Mouse (Mus musculus): ENCODE measurements around the gene Tmsb15a. TPM values are rescaled to one million over a fixed set of nuclear protein-coding genes. Genes with fewer than 3 reads are reported as not detected.
"Not testable (repeated sequence)": the region's sequence is repeated elsewhere in the genome, so short reads cannot be mapped to it uniquely, and the experiment has no call there.

The Tmsb15a gene
- 0.25 TPM for polyA plus RNA-seq (2012; fragmentation: generic; extraction: Trizol)

DNA sequence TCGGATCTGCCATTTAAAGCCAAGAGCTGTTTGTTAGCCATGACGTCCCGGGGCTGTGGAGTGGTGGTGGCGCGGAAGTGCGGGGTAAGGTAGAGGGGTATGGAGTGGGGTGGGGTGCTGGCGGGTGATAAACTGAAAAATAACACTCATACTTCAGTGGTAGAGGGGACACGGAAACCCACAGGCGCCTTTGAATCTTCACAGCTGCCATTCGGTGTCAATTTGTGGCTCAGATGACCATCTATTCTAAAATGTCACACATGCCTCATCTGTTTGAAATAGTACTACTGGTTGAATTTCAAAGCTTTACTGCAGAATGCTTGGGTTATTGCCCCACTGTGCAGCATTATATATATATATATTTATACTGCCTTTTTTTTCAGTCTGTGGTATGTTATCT, at the start of gene Tmsb15a:
Tmsb15a (minus strand) TSS at position 101 of the 400 bp plus-strand sequence.
- Histone ChIP-seq H3K4me3 (no peak within 1 kb of the TSS), H3K4me2 (ENCODE audit: low read depth) (no peak within 1 kb of the TSS), H3K36me3 (ENCODE audit: control insufficient read depth, insufficient read depth) (no peaks in the 10 kb centered on the region), H3ac (ENCODE audit: control insufficient read depth, insufficient read length) (no peak within 1 kb of the TSS), H3K79me2 (ENCODE audit: control insufficient read depth, insufficient read depth) (no peaks in the 10 kb centered on the region), H3K27me3 (ENCODE audit: control insufficient read depth, insufficient read depth, insufficient read length) (no peaks in the 10 kb centered on the region)
- TF ChIP-seq USF1 (IDR thresholded peaks at IDR 0.05; ENCODE audit: low read depth): no peak
- no peak for TF ChIP-seq TCF12 (IDR thresholded peaks at IDR 0.05; ENCODE audit: insufficient read depth, poor library complexity, severe bottlenecking)
- TF ChIP-seq MYOD1 (IDR thresholded peaks at IDR 0.05; ENCODE audit: control insufficient read depth in 1 of 3, insufficient read length in 2 of 3, low read depth in 2 of 3): no peak
- no peak for TF ChIP-seq REST (IDR thresholded peaks at IDR 0.05; ENCODE audit: insufficient read depth, insufficient read length)
- TF ChIP-seq E2F4 (IDR thresholded peaks at IDR 0.05; ENCODE audit: insufficient read depth): no peak

DNA sequence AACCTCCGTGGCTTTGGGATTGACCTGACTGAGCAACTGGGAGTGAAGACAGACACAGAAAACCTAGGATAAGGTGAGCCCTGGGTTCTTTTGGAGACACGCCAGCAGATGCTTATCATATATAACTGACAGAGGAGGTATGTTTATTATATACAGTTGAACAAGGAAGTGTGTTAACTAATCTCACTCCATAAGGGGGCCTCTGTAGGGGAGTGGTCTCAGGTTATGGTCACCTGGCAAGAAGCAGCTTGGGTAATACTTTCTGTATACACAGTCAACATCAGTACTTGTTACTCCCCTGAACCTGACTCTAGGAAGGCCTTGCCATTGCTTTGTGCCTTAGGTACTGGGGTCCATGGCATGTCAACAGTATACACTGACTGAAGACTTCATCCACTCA, 43.5 kb upstream of the Tmsb15a start:
- H3K4me2 ChIP-seq (ENCODE audit: low read depth): no peak overlapping the region
- TF ChIP-seq POLR2A (IDR thresholded peaks at IDR 0.05; ENCODE audit: insufficient read length, low read depth) (no peak), REST (IDR thresholded peaks at IDR 0.05; ENCODE audit: insufficient read depth, insufficient read length) (no peak), POLR2AphosphoS2 (IDR thresholded peaks at IDR 0.05; ENCODE audit: insufficient read length, low read depth) (no peak), SRF (IDR thresholded peaks at IDR 0.05; ENCODE audit: control insufficient read depth, insufficient read length, low read depth) (no peak), E2F4 (IDR thresholded peaks at IDR 0.05; ENCODE audit: insufficient read depth) (no peak), CEBPB (IDR thresholded peaks at IDR 0.05; ENCODE audit: insufficient read depth, poor library complexity, severe bottlenecking) (no peak), MYOG (IDR thresholded peaks at IDR 0.05; ENCODE audit: control insufficient read depth in 1 of 3, insufficient read depth in 1 of 3, insufficient read length in 2 of 3, low read depth in 2 of 3) (no peak), TCF3 (IDR thresholded peaks at IDR 0.05; ENCODE audit: insufficient read length, low read depth) (no peak), TCF12 (IDR thresholded peaks at IDR 0.05; ENCODE audit: insufficient read depth, poor library complexity, severe bottlenecking) (no peak), USF1 (IDR thresholded peaks at IDR 0.05; ENCODE audit: low read depth) (no peak), MYOD1 (IDR thresholded peaks at IDR 0.05; ENCODE audit: control insufficient read depth in 1 of 3, insufficient read length in 2 of 3, low read depth in 2 of 3) (no peak), MAX (IDR thresholded peaks at IDR 0.05; ENCODE audit: low read depth) (no peak)
- no peaks in the 10 kb centered on the region for H3K79me2 ChIP-seq (ENCODE audit: control insufficient read depth, insufficient read depth)
- H3ac ChIP-seq (ENCODE audit: control insufficient read depth, insufficient read length): no peak overlapping the region
- H3K4me3 ChIP-seq: no peak overlapping the region
- no peaks in the 10 kb centered on the region for H3K36me3 ChIP-seq (ENCODE audit: control insufficient read depth, insufficient read depth)
- H3K27me3 ChIP-seq (ENCODE audit: control insufficient read depth, insufficient read depth, insufficient read length): no peaks in the 10 kb centered on the region

DNA sequence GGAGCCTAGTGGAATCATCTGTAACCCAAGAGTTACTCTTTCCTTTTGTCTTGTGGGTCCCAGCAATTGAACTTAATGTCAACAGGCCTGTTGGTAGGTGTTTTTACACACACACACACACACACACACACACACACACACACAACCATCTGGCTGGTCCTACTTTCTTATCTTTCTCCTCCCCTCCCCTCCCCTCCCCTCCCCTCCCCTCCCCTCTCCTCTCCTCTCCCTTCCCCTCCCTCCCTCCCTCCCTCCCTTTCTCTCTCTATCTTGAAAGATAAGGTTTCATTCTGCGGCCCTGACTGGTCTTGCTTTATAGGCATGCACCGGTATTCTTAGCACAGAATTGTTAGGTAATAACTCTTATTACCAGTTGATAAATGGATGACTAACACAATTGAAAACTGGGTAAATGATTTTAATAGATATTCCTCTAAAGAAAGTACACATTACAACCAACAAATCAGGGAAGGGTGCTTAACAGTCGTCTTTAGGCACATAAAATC, 43.0 kb upstream of the Tmsb15a start:
- H3K27me3 ChIP-seq (ENCODE audit: control insufficient read depth, insufficient read depth, insufficient read length): no peaks in the 10 kb centered on the region
- H3K4me2 ChIP-seq (ENCODE audit: low read depth): no peak overlapping the region
- H3K79me2 ChIP-seq (ENCODE audit: control insufficient read depth, insufficient read depth): no peaks in the 10 kb centered on the region
- H3K36me3 ChIP-seq (ENCODE audit: control insufficient read depth, insufficient read depth): peaks cover 1% of the 10 kb centered on the region
- TF ChIP-seq REST (IDR thresholded peaks at IDR 0.05; ENCODE audit: insufficient read depth, insufficient read length) (no peak), SRF (IDR thresholded peaks at IDR 0.05; ENCODE audit: control insufficient read depth, insufficient read length, low read depth) (no peak), MAX (IDR thresholded peaks at IDR 0.05; ENCODE audit: low read depth) (no peak), CEBPB (IDR thresholded peaks at IDR 0.05; ENCODE audit: insufficient read depth, poor library complexity, severe bottlenecking) (no peak), USF1 (IDR thresholded peaks at IDR 0.05; ENCODE audit: low read depth) (no peak), POLR2AphosphoS2 (IDR thresholded peaks at IDR 0.05; ENCODE audit: insufficient read length, low read depth) (no peak), MYOG (IDR thresholded peaks at IDR 0.05; ENCODE audit: control insufficient read depth in 1 of 3, insufficient read depth in 1 of 3, insufficient read length in 2 of 3, low read depth in 2 of 3) (no peak), TCF3 (IDR thresholded peaks at IDR 0.05; ENCODE audit: insufficient read length, low read depth) (no peak)
- H3ac ChIP-seq (ENCODE audit: control insufficient read depth, insufficient read length): no peak overlapping the region
- no peak overlapping the region for H3K4me3 ChIP-seq

DNA sequence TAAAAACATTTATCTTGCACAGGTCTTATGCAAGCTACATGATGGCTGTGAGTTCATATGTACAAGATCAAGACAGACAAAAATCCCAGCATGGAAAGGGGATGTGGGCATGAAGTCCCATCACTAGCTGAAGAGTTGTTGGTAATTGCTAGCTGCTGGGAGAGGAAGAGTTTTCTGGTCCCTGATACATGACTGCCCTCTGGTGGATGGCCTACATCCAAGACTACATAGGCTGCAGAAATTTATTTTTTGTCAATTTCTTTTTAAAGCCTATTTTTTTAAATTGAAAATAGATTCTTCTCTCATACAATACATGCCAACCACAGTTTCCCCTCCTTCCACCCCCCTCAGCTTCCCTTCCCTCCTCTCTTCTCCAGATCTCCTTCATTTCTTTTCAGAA, 36.6 kb upstream of the Tmsb15a start:
- Histone ChIP-seq H3K27me3 (ENCODE audit: control insufficient read depth, insufficient read depth, insufficient read length) (no peaks in the 10 kb centered on the region), H3K4me2 (ENCODE audit: low read depth) (no peak overlapping the region), H3ac (ENCODE audit: control insufficient read depth, insufficient read length) (no peak overlapping the region), H3K4me3 (no peak overlapping the region), H3K36me3 (ENCODE audit: control insufficient read depth, insufficient read depth) (peaks cover 5% of the 10 kb centered on the region), H3K79me2 (ENCODE audit: control insufficient read depth, insufficient read depth) (no peaks in the 10 kb centered on the region)
- TF ChIP-seq MYOG (IDR thresholded peaks at IDR 0.05; ENCODE audit: control insufficient read depth in 1 of 3, insufficient read depth in 1 of 3, insufficient read length in 2 of 3, low read depth in 2 of 3) (no peak), USF1 (IDR thresholded peaks at IDR 0.05; ENCODE audit: low read depth) (no peak), SRF (IDR thresholded peaks at IDR 0.05; ENCODE audit: control insufficient read depth, insufficient read length, low read depth) (no peak), TCF3 (IDR thresholded peaks at IDR 0.05; ENCODE audit: insufficient read length, low read depth) (no peak), MYOD1 (IDR thresholded peaks at IDR 0.05; ENCODE audit: control insufficient read depth in 1 of 3, insufficient read length in 2 of 3, low read depth in 2 of 3) (no peak), MAX (IDR thresholded peaks at IDR 0.05; ENCODE audit: low read depth) (no peak), CEBPB (IDR thresholded peaks at IDR 0.05; ENCODE audit: insufficient read depth, poor library complexity, severe bottlenecking) (no peak)

DNA sequence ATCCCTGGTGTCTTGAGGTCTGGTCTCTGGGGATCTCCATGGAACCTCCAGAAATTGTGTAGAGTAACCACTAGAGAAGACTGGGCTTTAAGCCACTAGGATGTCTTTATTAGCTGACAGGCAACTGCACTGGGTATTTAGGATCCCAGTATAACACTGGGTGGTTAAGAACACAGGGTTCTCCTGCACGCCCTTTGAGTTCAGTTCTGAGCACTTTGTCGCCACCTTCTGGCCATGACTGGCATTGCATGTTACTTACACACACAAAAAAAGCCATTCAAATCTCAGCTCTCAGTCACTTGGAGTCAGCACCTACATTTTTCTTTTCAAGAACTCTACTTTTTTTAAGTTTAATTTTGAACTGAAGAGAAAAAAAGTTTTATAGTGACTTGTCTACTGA, 27.8 kb upstream of the Tmsb15a start:
- Histone ChIP-seq H3K36me3 (ENCODE audit: control insufficient read depth, insufficient read depth) (peaks cover 5% of the 10 kb centered on the region), H3K79me2 (ENCODE audit: control insufficient read depth, insufficient read depth) (no peaks in the 10 kb centered on the region), H3K27me3 (ENCODE audit: control insufficient read depth, insufficient read depth, insufficient read length) (no peaks in the 10 kb centered on the region), H3K4me3 (no peak overlapping the region), H3ac (ENCODE audit: control insufficient read depth, insufficient read length) (no peak overlapping the region), H3K4me2 (ENCODE audit: low read depth) (no peak overlapping the region)
- no peak for TF ChIP-seq MAX (IDR thresholded peaks at IDR 0.05; ENCODE audit: low read depth)
- TF ChIP-seq CEBPB (IDR thresholded peaks at IDR 0.05; ENCODE audit: insufficient read depth, poor library complexity, severe bottlenecking): no peak
- TF ChIP-seq MYOG (IDR thresholded peaks at IDR 0.05; ENCODE audit: control insufficient read depth in 1 of 3, insufficient read depth in 1 of 3, insufficient read length in 2 of 3, low read depth in 2 of 3): no peak
- TF ChIP-seq REST (IDR thresholded peaks at IDR 0.05; ENCODE audit: insufficient read depth, insufficient read length): no peak
- no peak for TF ChIP-seq MYOD1 (IDR thresholded peaks at IDR 0.05; ENCODE audit: control insufficient read depth in 1 of 3, insufficient read length in 2 of 3, low read depth in 2 of 3)
- no peak for TF ChIP-seq SRF (IDR thresholded peaks at IDR 0.05; ENCODE audit: control insufficient read depth, insufficient read length, low read depth)
- no peak for TF ChIP-seq POLR2A (IDR thresholded peaks at IDR 0.05; ENCODE audit: insufficient read length, low read depth)
- TF ChIP-seq TCF3 (IDR thresholded peaks at IDR 0.05; ENCODE audit: insufficient read length, low read depth): no peak
- TF ChIP-seq USF1 (IDR thresholded peaks at IDR 0.05; ENCODE audit: low read depth): no peak
- TF ChIP-seq TCF12 (IDR thresholded peaks at IDR 0.05; ENCODE audit: insufficient read depth, poor library complexity, severe bottlenecking): no peak

DNA sequence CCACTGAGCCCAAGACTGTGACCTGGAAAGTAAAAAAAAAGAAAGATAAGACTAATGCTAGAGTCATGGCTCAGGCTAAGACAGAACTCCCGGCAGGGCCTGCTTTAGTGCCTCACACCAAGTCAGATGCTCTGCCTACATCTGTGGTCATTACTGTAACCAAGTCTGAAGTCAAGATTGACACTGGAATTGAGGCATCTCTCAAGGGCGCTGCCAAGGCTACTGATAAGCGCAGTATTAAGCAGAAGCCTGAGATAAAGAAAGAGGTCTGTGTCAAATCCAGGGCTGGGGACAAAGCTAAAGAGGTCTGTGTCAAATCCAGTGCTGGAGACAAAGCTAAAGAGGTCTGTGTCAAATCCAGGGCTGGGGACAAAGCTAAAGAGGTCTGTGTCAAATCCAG, 20.3 kb upstream of the Tmsb15a start:
- H3K27me3 ChIP-seq (ENCODE audit: control insufficient read depth, insufficient read depth, insufficient read length); H3K4me2 ChIP-seq (ENCODE audit: low read depth); H3K36me3 ChIP-seq (ENCODE audit: control insufficient read depth, insufficient read depth); H3ac ChIP-seq (ENCODE audit: control insufficient read depth, insufficient read length); H3K4me3 ChIP-seq: not testable (repeated sequence)
- peaks cover 15% of the 10 kb centered on the region for H3K79me2 ChIP-seq (ENCODE audit: control insufficient read depth, insufficient read depth)

Measured in myocyte (in vitro differentiated cells).